Mouse (Mus musculus) ovary, adult 2 months (tissue): ENCODE measurements around the gene Gm6040. TPM values are rescaled to one million over a fixed set of nuclear protein-coding genes. Genes with fewer than 3 reads are reported as not detected.

Source experiments
- polyA plus RNA-seq: library from polyadenylated mRNA; depleted of rRNA; stranded (reverse); fragments of >200 nt; gene quantifications from 2 replicates; pipeline ENCODE4 v1.2.3, GENCODE M21; 2012; rRNA removed

Gm6040 gene
- polyA plus RNA-seq, result not detected in 2 replicates

GRCm38 (mm10) chr8:20921971-20922370, at the start of gene Gm6040:
Gene Gm6040, minus strand, starts transcription at chr8:20922071.

GRCm38 (mm10) chr8:20944610-20945009, 22.7 kb upstream of the Gm6040 start, which contains the start of gene AY761185:
Gene AY761185, minus strand, starts transcription at chr8:20944710.

GRCm38 (mm10) chr8:20902527-20902926, 19.3 kb downstream of the Gm6040 start, which contains the start of gene Gm15056:
Gene Gm15056, minus strand, starts transcription at chr8:20902627.

GRCm38 (mm10) chr8:20892369-20892768, 29.5 kb downstream of the Gm6040 start, which contains the start of gene Defb33:
Gene Defb33, plus strand, starts transcription at chr8:20892669.

Other genes with a start within 250 kb of the Gm6040 start
- not detected in 2 replicates for gene Defb33, start 29.4 kb downstream of the Gm6040 start, polyA plus RNA-seq
- gene Gm15056, start 19.4 kb downstream of the Gm6040 start, polyA plus RNA-seq, result not detected in 2 replicates
- gene AY761185, start 22.6 kb upstream of the Gm6040 start, polyA plus RNA-seq, result not detected in 2 replicates
- not detected in 2 replicates for gene Defa21, start 103.5 kb upstream of the Gm6040 start, polyA plus RNA-seq
- gene Defa23, start 133.0 kb upstream of the Gm6040 start, polyA plus RNA-seq, result not detected in 2 replicates
- gene Defa35, start 143.0 kb upstream of the Gm6040 start, polyA plus RNA-seq, result not detected in 2 replicates
- gene Defa25, start 162.4 kb upstream of the Gm6040 start, polyA plus RNA-seq, result not detected in 2 replicates
- not detected in 2 replicates for gene Gm14851, start 174.0 kb upstream of the Gm6040 start, polyA plus RNA-seq
- not detected in 2 replicates for gene Defa30, start 212.6 kb upstream of the Gm6040 start, polyA plus RNA-seq
- 1.0 TPM in 1 of 2 replicates, not detected in the other for gene Defa22, start 240.2 kb upstream of the Gm6040 start, polyA plus RNA-seq